Mouse (Mus musculus) adrenal gland, postnatal 14 days (tissue): ENCODE measurements around the gene Cdk8. TPM values are rescaled to one million over a fixed set of nuclear protein-coding genes. Genes with fewer than 3 reads are reported as not detected.

Source experiments
- DNase-seq: peaks from one replicate; pipeline ENCODE4 v3.0.0; 2021; ENCODE audit warnings: mixed read lengths
- total RNA-seq: library from RNA; stranded (reverse); gene quantifications from 2 replicates; pipeline ENCODE4 v1.2.3, GENCODE M21; 2021

Cdk8 gene
- total RNA-seq, 1 experiment from 2014 or later = 73.2 TPM

DNA sequence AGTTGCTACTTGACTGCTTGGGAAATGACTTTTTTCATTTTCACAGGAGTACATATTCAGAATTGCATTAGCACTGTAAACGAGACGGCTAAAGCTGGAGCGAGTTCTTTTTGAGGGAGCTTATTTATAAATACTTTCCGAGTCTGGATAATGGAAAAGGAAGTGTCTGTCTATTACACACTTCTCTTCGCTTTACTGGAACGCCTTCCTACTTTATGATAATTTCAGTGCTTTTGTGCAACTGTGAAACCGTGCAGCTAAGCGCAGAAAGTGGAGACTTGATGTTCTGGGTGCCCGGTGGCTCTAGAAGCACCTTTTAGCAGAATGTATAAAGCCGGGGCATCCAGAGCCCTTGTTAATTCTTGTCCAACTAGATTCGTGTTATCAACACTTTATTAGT is 1.8 kb downstream of the Cdk8 start:
- no peak for DNase-seq

DNA sequence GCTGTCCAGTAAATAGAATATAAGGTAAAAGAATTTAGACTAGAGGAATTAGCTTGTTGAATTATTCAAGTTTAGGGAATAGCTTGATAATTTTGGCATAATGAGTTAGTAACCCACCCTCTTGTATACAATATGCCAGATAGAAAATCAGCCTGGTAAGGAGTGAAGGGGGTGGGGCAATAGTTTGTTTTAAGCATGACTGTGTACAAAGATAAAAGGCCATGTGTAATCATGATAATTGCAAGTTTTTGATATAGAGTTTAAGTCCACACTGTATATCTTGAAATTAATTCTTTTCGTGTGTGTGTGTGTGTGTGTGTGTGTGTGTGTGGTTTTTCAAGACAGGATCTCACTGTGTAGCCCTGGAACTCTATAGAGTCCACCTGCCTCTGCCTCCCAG is 3.3 kb downstream of the Cdk8 start:
- no peak for DNase-seq

DNA sequence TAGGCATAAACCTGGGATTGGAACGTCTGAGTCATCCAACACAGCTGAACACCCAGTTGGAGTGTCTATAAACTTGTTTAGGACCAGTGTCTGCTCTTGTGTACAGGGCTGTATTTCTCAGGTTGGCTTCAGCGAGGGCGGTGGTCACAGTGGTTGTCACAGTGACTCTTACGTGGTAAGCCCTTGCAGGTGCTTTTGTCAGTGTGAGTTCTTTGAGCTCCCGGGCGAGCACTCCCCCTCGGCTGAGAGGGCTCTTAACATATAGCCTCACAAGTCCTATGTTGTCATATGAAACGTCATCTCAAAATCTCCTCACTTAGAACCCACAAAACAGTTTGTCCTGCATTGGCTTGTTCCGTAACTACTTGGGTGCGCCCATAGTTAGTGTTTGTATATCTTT is 7.2 kb downstream of the Cdk8 start:
- no peak for DNase-seq

DNA sequence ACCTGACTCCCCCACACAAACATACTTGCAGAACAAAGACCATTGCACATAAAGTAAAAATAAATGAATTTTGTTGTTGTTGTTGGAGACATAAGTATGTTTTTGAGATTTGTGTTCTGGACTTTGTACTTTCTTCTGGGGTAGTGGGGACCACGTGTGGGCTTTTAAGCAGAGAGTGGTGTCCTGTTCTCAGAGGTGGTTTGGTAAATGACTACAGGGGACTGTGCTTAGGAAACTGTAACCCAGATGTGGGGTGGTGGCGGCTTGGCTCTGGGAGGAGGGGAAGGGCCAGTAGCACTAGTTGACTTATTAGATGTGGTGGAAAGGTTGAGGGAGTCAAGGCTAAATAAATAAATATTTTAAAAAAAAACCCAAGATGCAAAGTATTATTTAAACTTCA is 9.7 kb downstream of the Cdk8 start:
- DNase-seq = no peak

DNA sequence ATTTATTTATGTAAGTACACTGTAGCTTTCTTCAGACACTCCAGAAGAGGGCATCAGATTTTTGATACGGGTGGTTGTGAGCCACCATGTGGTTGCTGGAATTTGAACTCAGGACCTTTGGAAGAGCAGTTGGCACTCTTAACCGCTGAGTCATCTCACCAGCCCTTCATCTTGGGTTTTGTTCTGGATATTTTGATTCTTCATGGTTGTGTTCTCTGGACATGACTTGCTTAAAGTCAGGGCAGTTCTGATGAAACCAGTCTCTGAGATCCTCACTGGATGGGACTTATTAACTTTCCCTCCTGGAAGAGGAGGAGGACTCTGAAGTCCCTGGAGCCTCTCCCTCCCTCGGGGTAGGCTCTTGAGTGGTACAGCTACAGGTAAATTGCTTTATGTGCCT is 10.2 kb downstream of the Cdk8 start:
- no peak for DNase-seq

DNA sequence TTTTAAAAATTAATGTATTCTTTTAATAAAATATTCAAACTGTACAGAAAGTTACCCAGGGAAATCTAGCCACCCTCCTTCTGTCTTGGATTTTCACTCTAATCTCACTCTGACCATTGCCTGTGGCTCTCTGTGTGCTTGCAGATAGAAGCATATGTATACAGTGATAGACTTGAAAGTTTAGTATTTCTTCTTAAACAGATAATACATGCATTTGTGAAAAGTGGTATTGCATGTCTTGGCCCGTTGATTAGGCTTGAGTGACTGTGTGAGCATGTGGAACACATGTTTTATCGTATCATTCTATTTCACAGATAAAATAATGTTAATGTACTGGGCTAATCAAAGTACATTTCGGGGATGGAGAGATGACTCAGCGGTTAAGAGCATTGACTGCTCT is 14.2 kb downstream of the Cdk8 start:
- no peak for DNase-seq

DNA sequence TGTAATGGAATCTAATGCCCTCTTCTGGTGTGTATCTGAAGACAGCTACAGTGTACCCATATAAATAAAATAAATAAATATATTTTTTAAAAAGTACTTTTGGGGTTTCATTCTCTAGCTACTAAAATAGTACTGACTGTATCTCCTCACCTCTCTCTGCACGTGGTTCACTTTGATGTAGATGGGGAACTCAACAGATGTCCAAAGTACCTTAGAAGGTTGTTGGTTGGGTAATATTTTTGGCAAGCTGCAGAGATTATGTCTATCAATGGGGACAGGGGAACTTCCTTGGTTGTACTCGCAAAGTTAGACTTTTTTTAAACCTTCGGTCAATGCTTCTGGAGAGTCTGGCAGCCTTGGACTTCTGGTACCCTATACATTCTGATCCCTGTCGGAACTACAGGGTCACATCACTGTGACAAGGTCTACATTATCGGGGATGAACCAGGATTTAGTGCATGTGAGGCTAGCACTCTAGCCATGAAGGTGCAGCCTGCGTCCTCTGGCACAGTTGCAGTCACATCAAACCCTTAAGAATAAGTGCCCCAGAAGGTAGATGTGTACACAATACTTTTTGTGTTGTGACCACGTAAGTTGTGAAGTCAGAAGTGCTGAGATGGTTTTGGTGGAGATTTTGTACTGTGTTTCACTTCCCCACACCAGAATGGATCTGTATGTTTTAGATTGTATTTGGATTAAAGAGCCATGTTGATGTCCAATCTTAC is 14.8 kb downstream of the Cdk8 start:
- no peak for DNase-seq

DNA sequence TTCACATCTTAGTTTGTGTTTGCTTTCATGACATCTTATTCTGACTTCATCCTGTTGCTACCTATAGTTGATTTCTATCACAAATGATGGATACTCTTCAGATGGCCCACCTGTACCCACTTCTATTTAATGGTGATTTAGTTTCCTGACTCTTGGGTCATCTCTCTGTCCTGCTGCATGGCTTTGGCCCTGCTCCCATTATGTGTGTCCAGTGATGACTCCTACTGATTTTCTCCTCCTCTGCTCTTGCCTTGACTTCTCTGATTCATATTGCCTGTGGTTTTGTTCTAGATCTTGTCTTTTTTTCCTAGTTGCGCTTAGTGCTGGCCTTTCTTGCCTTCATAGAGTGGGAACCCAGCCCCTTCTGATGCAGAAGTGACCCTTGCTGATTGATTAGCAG is 15.4 kb downstream of the Cdk8 start:
- peak; percentile 44 for DNase-seq

DNA sequence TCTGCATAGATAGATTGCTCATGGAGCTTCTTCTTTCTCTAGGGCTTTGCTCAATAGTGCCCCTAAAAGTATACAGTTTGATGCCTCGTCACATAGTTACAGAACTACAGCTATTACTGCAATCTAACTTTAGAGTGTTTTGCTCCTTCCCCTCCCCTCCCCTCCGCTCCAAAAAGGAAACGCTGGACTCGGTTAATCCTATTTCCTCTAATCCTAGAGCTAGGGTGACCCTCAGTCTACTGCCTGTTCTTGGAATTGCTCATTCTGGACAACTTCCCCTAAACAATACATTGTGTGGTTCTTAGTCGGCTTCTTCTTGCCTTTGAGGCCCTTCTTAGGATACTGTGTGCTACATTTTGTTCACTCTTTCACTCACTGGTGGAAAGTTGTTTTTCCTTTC is 16.7 kb downstream of the Cdk8 start:
- no peak for DNase-seq

DNA sequence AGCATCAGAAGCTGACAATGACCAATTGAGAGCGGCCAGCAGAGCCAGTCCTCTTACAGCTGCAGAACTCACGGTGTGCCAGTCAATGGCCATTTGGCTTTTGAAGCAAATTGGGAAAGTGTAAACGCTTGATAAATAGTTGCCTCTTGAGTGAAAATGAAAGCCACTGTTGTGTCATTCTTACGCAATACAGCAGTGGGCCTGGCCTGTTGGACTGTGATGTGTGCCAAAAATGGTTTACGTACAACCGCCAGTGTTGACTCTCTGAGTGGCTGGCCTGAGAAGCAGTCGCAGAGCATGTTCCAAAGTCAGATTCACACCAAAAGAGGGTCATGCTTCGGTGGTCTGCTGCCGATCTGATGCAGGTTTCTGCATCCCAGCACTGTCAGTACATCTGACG is 17.7 kb downstream of the Cdk8 start:
- DNase-seq = peak; percentile 49

DNA sequence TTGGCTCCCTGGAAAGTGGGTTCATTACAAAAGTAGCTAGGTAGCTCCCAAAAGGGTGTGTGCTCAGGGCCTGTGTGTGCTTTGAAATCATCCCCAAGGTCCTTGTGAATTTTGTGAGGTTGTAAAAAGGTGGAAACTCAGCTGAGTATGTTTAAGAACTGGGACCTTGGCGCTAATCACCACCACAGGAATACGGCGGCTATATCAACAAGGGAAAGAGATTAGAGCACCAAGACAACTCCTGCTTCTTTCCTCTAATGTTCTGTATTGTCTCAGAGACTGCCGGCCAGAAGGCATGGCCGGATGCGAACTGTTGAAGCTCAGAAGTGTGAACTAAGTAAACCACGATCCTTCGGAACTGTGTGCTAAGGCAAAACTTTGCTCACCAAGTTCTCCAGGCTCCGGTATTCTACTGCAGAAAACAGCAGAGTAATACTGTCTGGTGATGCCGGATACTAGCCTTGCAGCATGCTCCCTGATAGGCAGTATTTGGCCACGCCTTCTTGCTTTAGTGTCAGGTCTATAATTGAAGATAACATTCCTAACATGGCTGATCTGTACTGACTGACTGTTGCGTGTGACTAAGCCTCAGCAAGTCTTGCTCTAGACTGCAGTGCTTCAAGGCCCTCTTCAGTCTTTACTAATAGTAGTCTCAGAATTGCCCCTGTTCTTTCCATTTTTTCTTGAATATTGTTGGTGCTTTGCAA is 19.5 kb downstream of the Cdk8 start:
- no peak for DNase-seq

DNA sequence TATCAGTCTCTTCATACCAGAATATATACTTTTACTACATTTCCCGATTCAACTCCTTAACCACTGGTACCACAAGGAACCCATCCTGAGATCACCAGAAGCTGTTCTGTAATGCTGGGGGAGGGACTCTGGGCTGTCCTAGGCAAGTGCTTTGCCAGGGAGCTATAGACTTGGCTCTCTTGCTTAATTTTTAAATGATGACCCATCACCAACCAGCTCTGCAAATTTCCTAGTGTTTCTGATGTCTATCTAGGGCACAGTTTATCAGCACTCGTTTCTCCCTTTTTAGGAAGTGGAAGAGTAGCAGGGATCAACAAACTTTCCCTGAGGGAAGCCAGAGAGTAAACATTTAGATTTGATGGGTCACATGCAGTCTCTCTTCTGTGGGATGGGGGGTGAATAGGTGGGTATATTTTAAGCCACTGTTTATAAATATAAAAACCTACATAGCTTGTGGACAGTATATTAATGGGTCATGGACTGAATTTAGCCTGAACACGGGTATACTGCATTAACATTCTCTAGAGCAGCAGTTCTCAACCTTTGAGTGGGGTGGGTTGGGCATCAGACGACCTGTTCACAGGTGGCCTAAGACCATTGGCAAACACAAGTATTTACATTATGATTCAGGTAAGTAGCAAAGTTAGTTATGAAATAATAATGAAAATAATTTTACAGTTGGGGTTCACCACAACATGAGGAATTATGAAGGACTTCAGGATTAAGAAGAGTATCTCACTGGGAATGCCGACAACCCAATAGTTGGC is 20.8 kb downstream of the Cdk8 start:
- peak; percentile 33 for DNase-seq

DNA sequence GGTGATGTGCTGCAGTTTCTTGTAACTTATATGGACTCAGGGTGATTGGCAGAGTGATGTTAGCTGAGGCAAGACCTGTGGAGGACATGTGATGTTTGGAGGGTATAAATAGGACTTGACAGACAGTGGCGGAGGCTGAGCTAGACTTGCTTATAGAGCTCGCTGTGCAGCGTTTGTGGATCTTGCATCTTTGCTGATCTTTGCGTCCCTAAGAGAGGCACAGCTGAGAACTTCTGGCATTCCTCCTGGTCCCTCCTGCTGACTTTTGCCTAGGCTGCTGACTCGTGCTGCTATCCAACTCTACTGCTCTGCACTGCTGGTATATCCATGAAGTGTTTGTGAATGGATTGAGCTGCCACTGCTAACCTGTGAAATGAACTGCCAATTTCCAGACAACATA is 22.6 kb downstream of the Cdk8 start:
- DNase-seq = no peak

DNA sequence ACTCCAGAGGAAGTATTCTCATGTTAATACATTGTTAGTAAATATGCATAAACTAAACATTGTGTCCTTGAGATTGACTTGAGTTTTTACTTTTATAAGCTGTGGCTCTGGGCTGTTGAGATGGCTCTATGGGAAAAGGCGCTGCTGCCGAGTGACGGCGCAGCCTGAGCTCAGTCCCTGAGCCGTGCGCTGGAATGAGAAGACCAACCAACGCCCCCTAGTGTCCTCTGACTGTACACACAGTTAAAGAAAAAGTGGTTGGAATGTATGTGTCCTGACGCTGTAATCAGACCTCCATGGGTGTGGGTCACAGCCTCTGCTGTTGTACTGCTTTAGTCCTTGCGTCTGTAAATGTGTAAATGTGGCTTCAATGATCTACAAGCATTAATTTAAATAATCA is 29.0 kb downstream of the Cdk8 start:
- DNase-seq = peak; percentile 49

DNA sequence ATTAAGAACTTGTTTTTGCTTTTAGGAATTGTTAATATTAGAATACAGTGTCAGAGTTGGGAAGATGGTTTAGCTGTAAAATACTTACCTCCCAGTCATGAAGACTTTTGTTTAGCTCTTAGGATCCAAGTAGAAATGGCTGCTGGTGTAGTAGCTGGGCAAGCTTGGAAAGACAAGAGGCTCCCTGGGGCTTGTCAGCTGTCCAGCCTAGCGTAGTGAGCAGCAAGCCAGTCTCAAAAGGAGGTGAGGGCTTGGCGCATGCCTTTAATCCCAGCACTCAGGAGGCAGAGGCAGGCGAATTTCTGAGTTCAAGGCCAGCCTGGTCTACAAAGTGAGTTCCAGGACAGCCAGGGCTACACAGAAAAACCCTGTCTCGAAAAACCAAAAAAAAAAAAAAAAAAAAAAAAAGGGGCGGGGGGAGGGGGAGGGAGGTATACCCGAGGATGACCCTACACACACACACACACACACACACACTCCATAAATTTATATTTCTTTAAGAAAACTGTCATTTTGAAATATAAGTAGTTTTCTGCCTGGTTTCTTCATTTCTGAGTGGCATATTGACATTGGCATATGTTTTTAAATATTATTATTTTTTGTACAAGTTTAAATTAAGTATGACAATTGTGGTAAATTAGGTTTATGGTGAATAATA is 35.0 kb downstream of the Cdk8 start:
- DNase-seq = no peak

DNA sequence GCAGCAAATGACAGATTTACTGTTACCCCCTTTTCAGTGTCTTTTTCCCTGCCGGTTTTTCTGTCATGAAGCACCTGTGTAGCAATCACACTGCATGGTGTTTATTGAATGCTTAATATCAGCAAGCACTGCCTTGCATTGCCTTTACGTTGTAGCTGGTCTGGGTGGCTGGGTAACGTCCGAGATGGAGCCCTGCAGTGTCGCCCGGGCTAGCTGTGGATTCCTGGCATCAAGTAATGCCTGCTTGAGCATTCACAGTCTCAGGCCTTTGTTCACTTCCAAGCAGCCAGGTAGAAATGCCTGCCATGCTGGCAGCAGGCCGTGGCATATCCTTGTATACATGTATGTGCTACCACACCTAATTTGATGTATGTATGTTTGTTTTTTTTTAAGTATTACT is 36.7 kb downstream of the Cdk8 start:
- DNase-seq = no peak

DNA sequence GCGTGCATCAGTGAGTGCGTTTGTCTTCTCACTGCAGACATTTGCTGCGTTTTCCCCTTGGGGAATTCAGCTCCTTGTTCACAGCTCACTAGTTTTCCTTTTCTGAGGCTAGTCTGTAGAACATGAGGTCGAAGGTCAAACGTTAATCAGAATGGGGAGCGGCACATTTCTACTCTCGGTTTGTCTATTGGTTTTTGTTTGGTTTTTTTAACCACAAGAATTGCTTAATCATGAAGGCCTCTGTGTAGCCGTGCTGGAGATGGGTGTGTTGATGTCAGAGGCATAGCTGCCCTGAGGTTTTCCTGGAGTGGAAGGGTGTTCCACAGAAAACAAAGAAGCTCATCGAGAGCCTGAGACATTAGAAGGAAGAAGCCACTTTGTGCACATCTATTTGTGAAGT is 39.6 kb downstream of the Cdk8 start:
- no peak for DNase-seq

DNA sequence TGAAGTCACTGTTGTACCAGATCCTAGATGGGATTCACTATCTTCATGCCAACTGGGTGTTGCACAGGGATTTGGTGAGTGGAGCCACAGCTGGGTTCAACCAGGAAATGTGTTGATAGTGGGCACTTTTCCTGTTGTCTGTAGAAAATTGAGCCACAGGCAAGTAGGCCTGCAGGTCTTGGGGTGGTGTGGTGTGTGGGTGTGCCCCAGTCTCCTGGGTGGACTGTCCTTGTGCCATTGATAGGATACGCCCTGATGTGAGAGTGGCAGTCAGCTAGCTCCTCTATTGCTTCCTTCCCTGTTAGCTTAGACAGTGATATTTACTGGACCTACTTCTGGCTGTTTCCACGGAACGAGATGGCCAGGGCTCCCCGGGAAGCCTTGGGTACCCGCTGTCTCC is 40.6 kb downstream of the Cdk8 start:
- DNase-seq = no peak

DNA sequence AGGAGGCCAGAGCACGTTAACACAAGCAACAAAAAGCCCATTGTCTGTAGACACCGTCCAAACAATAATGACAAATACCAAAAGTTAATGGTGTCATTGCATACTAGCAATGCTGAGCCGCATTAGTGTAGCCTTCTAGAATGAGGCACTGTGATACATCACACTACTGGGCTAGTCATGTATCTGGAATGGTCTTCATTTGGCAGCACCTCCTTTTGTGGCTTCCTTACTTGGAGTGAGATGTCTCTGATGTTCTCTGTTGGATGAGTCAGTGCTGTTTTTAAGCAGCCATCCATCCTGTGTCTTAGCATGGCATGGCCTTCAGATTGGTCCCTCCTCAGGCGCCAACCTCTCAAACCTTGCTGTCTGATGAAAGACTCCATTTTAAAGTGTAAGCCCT is 42.1 kb downstream of the Cdk8 start:
- DNase-seq = peak; percentile 57

DNA sequence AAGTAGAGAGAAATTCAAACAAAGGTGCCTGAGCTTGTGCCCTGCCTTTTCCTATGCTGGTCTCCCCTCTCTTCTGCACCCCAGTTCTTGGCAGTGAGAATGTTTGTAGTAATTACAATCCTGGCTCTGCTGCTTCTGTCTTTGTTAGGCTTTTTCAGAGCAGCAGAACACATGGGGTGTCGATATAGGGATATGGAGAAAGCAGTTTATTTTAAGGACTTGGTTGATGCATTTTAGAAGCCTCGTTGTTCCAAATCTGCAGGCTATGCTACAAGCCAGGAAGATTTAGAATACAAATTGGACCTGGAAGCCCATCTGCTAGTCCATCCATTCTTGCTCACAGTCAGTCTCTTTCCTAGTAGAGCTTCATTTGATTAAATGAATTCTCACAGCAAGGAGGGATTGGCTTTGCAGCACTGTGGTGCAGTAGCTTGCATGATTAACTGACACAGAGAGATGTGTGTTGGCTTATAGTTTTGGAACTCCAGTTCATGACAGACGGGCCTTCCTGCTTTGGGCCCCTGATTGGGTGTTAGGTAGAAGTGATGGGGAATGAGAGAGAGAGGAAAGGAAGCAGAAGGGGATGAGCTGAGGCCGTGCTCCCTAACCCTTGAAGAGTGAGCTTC is 43.5 kb downstream of the Cdk8 start:
- DNase-seq = no peak

DNA sequence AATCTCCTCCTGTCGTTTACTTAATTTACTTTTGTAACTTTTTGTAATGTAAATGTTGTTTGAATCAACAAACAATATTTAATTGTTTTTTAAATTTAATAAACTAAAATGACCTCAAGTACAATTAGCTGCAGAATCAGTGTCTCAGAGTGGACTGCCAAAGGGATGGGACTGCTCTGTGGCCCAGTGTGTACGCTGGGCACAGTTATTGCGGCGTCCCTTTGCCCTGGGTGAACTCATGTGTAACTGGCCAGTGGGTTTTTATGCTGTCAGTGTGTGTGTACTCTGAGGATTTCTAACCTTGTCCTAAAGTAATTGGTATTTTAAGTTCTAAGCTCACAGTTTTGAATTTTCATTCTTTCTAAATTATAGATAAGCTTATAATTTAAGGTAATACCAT is 46.5 kb downstream of the Cdk8 start:
- DNase-seq = no peak

DNA sequence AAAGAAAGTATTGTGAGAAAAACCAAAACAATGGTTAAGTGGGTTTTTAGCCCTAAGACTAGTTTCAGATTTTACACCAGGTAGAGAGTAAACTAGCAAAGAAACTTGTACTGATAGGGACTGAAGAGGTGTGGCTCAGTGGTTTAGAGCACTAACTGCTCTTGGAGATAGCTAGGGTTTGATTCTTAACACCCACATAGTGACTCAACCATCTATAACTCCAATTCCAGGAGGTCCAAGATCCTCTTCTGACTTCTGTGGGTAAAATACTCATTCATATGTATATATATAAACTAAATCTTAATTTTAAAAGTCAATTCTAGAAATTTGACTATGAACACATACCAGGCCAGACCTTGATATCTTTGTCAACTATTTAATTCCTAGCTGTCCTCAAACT is 49.0 kb downstream of the Cdk8 start:
- DNase-seq = no peak
